Mouse (Mus musculus) embryo, embryonic 11 days (tissue): ENCODE measurements around the gene Lrrc4.

ENCODE experiments used
- DNase-seq: peaks from one replicate; pipeline ENCODE4 v3.0.0-alpha.2; 2015

The Lrrc4 gene

GRCm38 (mm10) chr6:28663004-28663403 lies 168.5 kb downstream of the Lrrc4 start:
- no peak for DNase-seq

- no peak for DNase-seq
These were observed 175.0 kb downstream of the Lrrc4 start for GRCm38 (mm10) chr6:28656511-28656910.

DNA sequence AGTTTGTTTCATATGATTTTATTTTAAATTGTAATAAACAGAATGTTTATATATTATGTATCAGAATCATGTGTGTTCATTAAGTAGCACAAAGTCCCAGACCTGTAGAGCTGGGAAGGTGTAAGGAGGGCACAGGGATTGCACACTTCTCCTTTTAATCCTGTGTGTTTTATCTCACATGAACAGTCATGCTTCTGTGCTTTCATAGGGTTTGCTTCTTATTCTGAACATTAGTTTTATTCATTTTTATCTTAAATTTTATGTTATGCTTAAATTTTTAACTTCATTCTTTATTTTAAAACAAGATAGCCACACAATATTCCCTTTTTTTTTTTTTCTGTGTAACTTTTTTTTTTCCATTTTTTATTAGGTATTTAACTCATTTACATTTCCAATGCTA lies 186.3 kb downstream of the Lrrc4 start:
- no peak for DNase-seq

GRCm38 (mm10) chr6:28642909-28643308 lies 188.6 kb downstream of the Lrrc4 start:
- no peak for DNase-seq

GRCm38 (mm10) chr6:28640088-28640487 lies 191.5 kb downstream of the Lrrc4 start:
- no peak for DNase-seq

DNA sequence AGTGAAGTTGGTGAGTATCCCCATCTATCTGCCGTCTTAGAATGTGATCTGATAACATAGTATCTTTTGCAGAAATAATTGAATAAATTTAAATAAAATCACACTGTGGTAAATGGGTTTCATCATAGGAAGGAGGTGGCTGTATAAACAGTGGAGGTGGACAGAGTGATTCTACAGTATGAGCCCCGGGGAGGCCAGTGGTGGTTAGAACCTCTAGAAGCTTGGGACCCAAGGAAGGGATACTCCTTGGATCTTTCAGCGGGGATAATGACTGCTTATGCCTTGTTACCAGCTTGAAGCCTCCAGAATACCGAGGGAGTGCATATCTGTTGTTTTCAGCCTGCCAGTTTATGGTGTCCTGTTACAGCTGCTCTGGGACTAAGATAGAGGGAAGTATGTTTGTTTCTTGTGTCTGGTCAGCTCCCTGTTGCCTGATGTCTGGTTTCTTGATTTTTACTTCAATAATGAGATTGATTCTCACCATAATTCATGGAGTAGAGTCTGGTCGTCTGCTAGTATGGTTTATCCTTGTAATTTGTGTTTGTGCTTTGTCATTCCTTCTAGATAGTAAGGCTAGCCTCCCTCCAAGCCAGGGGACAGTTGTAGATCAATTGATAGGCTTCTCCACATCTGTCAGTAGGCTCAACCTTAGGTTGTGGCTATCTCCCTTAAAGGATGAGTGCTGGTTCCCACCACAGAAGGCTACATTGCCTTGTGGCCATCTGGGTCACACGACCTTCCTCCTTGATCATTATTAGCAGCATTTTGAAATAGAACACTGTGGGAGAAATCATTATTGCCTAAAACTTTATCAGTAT lies 195.8 kb downstream of the Lrrc4 start:
- no peak for DNase-seq

DNA sequence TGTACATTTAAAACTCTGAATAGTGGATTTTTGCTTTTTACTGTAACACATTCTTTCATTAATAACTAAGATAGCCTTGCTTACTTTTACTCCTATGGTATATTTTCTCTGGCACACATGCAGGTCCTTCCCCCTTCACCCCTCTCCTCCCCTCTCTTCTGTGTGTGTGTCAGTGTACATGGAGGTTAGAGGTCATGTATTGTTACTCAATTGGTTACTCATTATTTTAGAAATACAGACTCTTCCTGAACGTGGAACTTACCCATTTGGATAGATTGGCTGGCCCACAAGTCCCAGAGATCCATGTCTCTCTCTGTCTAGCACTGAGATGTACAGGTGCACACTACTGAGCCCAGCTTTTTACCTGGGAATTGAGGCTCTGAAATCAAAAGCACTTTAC lies 196.5 kb downstream of the Lrrc4 start:
- DNase-seq = no peak

DNA sequence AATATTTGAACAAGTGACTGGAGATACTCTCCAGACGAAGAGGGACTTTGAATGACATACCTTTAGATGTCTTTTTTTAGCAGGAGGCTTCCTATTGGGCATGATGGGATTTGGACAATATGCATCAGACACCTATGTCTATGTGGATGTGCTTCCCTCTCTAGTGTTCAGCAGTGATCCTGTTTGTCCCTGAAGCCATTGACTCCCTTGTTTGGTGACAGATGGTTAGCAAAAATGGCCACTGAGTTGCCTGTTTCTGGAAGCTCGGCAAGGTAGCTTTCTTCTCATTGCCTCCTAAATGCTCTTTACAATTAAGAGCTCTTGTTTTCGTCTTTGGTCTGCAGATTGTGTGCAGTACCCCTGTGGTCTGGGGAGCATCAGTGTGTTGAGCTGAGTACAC lies 197.9 kb downstream of the Lrrc4 start:
- DNase-seq = no peak

- DNase-seq = peak; percentile 28
These were observed 198.4 kb downstream of the Lrrc4 start for GRCm38 (mm10) chr6:28633120-28633519.

- no peak for DNase-seq
These were observed 200.6 kb downstream of the Lrrc4 start for GRCm38 (mm10) chr6:28630926-28631325.

- DNase-seq = peak; percentile 21
These were observed 201.7 kb downstream of the Lrrc4 start for GRCm38 (mm10) chr6:28629866-28630265.

GRCm38 (mm10) chr6:28628408-28628807 lies 203.1 kb downstream of the Lrrc4 start:
- DNase-seq = no peak

DNA sequence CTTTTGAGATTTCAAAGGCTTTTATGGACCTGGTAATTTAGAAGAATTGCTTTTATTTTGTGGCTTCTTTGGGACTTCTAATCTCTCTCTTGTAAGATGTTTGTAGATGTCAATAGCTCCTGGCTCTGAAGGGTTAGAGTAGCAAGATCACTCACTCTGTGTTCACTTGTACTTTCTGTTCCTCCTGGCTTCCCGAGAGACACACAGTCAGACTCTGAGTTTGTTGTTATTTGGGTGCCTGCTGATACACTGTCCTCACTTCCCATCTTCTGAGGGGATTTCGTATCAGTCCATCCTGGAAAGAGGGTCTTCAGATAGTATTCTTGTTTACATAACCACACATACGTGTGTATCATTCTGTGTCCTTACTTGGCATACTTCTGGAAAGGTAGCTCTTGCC lies 208.6 kb downstream of the Lrrc4 start:
- DNase-seq = no peak

GRCm38 (mm10) chr6:28622522-28622921 lies 209.0 kb downstream of the Lrrc4 start:
- no peak for DNase-seq

GRCm38 (mm10) chr6:28621961-28622360 lies 209.6 kb downstream of the Lrrc4 start:
- no peak for DNase-seq

DNA sequence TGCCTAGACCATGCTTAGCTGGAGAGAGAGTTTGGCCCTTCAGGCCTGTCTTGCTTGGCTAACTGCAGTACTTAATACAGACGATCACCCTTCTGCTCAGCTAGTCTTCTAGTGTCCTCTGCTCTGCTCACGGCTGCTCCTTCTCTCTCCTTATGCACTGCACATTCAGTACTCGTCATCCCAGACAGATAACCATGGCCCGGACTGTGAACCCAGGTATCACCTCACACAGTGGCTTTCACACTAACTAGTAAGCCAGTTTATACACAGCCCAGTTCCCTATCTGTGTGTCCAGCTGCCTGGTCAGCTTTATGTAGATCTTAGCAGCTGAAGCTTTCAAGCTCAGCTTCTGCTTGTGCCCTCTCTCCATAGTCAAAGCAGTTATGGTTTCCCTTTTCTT lies 210.1 kb downstream of the Lrrc4 start:
- DNase-seq = no peak

GRCm38 (mm10) chr6:28618751-28619153 lies 212.8 kb downstream of the Lrrc4 start:
- DNase-seq = peak; percentile 41

DNA sequence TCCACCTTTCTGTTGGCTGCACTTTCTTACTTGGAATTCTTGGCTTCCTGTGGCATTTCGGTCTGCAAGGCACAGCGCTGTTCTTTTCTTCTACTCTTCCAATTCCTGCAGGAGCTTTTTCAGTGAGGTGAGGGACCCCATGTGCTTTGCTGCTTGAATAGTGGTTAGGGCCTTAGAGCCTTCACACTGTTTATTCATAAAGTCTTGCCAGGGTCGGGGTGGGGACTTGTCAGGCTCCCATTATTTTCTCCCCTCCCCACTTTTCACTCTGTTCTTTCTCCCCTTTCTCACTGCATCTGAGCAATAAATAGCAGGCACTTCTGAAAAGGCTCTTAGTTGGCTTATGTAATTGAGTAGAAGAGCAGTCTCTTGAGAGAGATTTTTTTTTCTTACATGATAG lies 213.2 kb downstream of the Lrrc4 start:
- no peak for DNase-seq

DNA sequence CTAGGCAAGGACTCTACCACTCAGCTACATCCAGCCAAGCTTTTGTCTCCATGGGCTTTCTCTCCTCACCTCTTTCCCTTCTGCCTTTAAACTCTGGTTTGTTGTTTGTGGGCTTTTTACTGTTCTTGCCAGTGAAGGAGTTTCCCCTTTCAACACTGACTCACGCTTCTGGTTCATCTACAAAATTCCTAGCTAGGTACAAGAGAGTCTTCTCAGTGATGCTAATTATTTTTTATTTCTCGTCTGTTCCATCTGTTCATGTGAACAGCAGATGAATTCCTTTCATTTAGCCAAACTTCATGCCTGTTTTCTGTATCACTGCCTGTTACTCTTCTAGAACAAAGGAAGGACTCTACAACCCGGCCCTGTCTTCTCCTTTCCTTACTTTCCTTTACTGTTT lies 215.6 kb downstream of the Lrrc4 start:
- no peak for DNase-seq

GRCm38 (mm10) chr6:28615408-28615807 lies 216.1 kb downstream of the Lrrc4 start:
- DNase-seq = no peak

DNA sequence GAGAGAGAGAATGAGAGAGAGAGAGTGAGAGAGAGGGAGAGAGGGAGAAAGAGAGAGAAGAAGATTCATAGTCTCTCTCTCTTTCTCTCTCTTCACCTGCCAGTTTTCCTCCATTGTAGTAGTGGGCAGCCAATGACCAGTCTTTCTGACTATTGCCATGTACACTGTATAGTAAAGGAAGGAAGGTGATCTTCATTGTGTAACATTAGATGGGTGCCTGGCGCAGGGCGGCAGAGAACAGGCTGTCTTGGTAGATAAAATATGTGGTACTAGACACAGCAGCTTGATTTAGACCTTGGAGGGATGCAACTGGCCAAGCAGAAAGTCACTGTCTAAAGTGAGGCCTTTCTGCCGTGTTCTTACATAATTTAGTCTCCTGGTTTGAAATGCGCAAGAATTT lies 216.7 kb downstream of the Lrrc4 start:
- DNase-seq = no peak

GRCm38 (mm10) chr6:28613441-28613840 lies 218.1 kb downstream of the Lrrc4 start:
- DNase-seq = no peak
